Mouse (Mus musculus) neural tube, embryonic 11.5 days (tissue): ENCODE data around the gene Specc1l. TPM values are rescaled to one million over a fixed set of nuclear protein-coding genes. Genes with fewer than 3 reads are reported as not detected.
"Not testable (repeated sequence)": the region's sequence is repeated elsewhere in the genome, so short reads cannot be mapped to it uniquely, and the experiment has no call there.

Experiments used
- ATAC-seq: fragments of 200-750 bp; cut with Nextera tagmentation; 2 replicates; pipeline ENCODE4 v1.8.0; 2017; ENCODE audit warnings: moderate number of reproducible peaks, mild to moderate bottlenecking, moderate TSS enrichment, moderate library complexity; ENCODE audit not compliant: insufficient read depth, low FRiP score, low TSS enrichment
- DNase-seq: peaks from one replicate; pipeline ENCODE4 v3.0.0-alpha.2; 2015; ENCODE audit warnings: low spot score
- H3K27ac ChIP-seq: fragments of 300-500 bp; sonication (generic); 2 replicates; pipeline ENCODE4 v1.5.1; 2014; ENCODE audit warnings: low read depth, mild to moderate bottlenecking, low read length
- H3K27me3 ChIP-seq: fragments of 300-500 bp; sonication (generic); 2 replicates; pipeline ENCODE4 v1.6.1; 2014; ENCODE audit warnings: mild to moderate bottlenecking, low read length, mixed read lengths; ENCODE audit not compliant: control insufficient read depth, insufficient read depth
- H3K36me3 ChIP-seq: fragments of 300-500 bp; sonication (generic); 2 replicates; pipeline ENCODE4 v1.6.1; 2014; ENCODE audit warnings: mild to moderate bottlenecking, low read length, moderate library complexity, mixed read lengths; ENCODE audit not compliant: control insufficient read depth, insufficient read depth
- H3K4me1 ChIP-seq: fragments of 300-500 bp; sonication (generic); 2 replicates; pipeline ENCODE4 v1.6.1; 2014; ENCODE audit warnings: low read length, mixed read lengths; ENCODE audit not compliant: control insufficient read depth, insufficient read depth
- H3K4me2 ChIP-seq: fragments of 300-500 bp; sonication (generic); 2 replicates; pipeline ENCODE4 v1.6.1; 2014; ENCODE audit warnings: low read depth, mild to moderate bottlenecking, moderate library complexity
- H3K4me3 ChIP-seq: fragments of 300-500 bp; sonication (generic); 2 replicates; pipeline ENCODE4 v1.5.1; 2014; ENCODE audit warnings: low read depth, low read length
- H3K9ac ChIP-seq: fragments of 300-500 bp; sonication (generic); 2 replicates; pipeline ENCODE4 v1.6.1; 2014; ENCODE audit warnings: mild to moderate bottlenecking, low read length
- H3K9me3 ChIP-seq: fragments of 300-500 bp; sonication (generic); 2 replicates; pipeline ENCODE4 v1.6.1; 2016; ENCODE audit warnings: low read length; ENCODE audit not compliant: control insufficient read depth
- WGBS: fragments of 180-500 bp; shearing (Covaris S2); extraction: QIAGEN DNeasy Blood & Tissue Kit; methylation state at CpG from one replicate; pipeline ENCODE4 v1.1.7; 2014; 5-methylcytosine and 5-hydroxymethylcytosine counted together
- polyA plus RNA-seq: library from polyadenylated mRNA; unstranded; fragments of >200 nt; fragmentation: Nextera tagmentation; extraction: Ambion mirVana; gene quantifications from 2 replicates; pipeline ENCODE4 v1.2.1, GENCODE M21; 2014

The Specc1l gene
- polyA plus RNA-seq, 1 experiment from 2014 or later, result 23.0 TPM

DNA sequence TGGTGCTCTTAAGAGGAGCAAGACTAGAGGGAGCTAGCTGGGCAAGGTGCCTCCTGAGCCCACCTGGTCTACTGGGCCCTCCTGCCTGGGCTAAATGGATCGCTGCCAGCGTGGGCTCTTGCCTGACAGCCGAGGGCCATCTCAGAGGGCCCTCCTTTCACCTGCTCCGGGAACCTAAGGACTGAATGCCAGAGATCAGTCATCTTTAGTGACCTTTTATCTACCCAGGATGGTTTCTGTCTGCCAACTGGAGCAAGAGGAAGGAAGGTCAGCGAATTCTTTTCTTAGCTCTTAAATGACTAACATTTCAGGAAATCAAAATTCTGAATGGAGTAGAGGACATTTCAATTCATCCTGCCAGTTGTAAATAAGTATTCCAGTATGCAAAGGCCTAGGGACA lies 138.7 kb downstream of the Specc1l start:
- Histone ChIP-seq H3K27me3 (no peaks in the 10 kb centered on the region), H3K4me2 (no peak overlapping the region), H3K4me3 (no peak overlapping the region), H3K9me3 (no peaks in the 10 kb centered on the region), H3K9ac (no peak overlapping the region), H3K27ac (no peak overlapping the region), H3K36me3 (no peaks in the 10 kb centered on the region), H3K4me1 (no peaks in the 10 kb centered on the region)
- DNase-seq (no peak), ATAC-seq (no peak)
- WGBS, result 88% methylated on average over 5 of the region's 5 CpGs

DNA sequence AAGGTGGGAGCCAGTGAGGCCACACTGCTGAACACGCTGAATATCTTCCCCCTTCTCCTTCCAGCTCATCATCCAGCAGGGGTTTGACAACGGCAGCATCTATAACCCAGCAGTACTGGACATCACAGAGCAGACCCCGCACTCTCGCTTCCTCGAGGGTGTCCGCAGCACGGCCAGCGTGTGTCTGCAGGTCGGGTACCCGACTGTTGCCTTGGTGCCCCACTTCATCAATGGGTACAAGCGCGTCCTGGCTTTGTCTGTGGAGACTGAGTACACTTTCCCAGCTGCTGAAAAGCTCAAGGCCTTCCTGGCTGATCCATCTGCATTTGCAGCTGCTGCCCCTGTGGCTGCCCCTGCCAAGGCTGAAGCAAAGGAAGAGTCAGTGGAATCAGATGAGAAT lies 140.7 kb downstream of the Specc1l start:
- H3K27me3 ChIP-seq, result no peaks in the 10 kb centered on the region
- H3K27ac ChIP-seq, result no peak overlapping the region
- no peak overlapping the region for H3K4me3 ChIP-seq
- no peaks in the 10 kb centered on the region for H3K9me3 ChIP-seq
- H3K4me2 ChIP-seq, result no peak overlapping the region
- WGBS, result 95% methylated on average over 12 of the region's 12 CpGs
- ATAC-seq (no peak), DNase-seq (no peak)
- no peak overlapping the region for H3K9ac ChIP-seq
- no peaks in the 10 kb centered on the region for H3K36me3 ChIP-seq
- no peaks in the 10 kb centered on the region for H3K4me1 ChIP-seq

DNA sequence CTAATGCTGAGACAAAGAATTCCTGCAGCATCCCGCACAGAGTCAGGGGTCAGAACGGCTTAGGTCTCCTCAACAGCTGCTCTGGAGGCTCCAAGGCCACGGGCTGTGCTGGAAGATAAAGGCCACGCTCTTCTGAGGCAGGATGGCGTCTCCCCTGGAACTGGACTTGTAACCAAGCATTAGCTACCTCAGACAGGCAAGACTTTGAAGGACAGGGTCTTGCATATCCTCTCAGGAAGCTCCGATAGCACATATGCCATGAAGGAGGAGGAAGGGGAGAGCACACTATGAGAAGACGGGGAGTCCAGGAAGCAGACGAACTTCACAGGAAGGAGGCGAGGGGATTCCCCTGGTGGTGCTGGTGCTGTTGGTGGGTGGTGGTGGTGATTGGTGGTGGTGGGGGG lies 142.0 kb downstream of the Specc1l start:
- H3K4me2 ChIP-seq, H3K4me1 ChIP-seq, ATAC-seq, H3K9ac ChIP-seq, H3K4me3 ChIP-seq, H3K27ac ChIP-seq, H3K9me3 ChIP-seq, H3K27me3 ChIP-seq, H3K36me3 ChIP-seq, DNase-seq: not testable (repeated sequence)
- 72% methylated on average over 7 of the region's 9 CpGs for WGBS

DNA sequence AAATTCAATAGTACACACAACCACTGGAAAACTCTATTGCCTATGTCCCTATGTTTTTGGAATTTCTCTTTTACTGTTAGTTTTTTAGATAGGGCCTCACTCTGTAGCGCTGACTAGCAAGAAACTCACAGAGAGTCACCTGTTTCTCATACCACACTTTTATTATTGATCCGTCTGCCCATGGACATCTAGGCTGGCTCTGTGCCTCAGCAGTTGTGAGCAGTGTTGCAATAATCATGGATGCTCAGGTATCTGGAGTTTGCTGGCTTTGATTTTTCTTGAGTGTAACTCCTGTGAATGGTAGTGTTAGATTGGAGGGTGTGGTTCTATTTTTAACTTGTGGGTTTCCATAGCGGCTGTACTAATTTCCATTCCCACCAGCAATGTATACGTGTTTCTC lies 143.5 kb downstream of the Specc1l start:
- Histone ChIP-seq H3K4me3 (no peak overlapping the region), H3K4me1 (no peaks in the 10 kb centered on the region), H3K4me2 (no peak overlapping the region), H3K9me3 (no peaks in the 10 kb centered on the region), H3K27ac (no peak overlapping the region), H3K27me3 (no peaks in the 10 kb centered on the region), H3K9ac (no peak overlapping the region), H3K36me3 (no peaks in the 10 kb centered on the region)
- no peak for ATAC-seq
- no peak for DNase-seq
- 81% methylated on average over 4 of the region's 4 CpGs for WGBS

Other genes with a start within 250 kb of the Specc1l start
- 14.7 and 16.0 TPM in 2 replicates for gene Gnaz, start 244.9 kb upstream of the Specc1l start, polyA plus RNA-seq
- gene Rsph14, start 179.5 kb upstream of the Specc1l start, polyA plus RNA-seq, result not detected in 2 replicates
- gene Rab36, start 175.0 kb upstream of the Specc1l start, polyA plus RNA-seq, result 8.6 and 8.8 TPM in 2 replicates
- gene Bcr, start 151.5 kb upstream of the Specc1l start, polyA plus RNA-seq, result 9.7 and 11.1 TPM in 2 replicates
- 4.1 and 4.5 TPM in 2 replicates for gene Adora2a, start 104.8 kb downstream of the Specc1l start, polyA plus RNA-seq
- not detected in 2 replicates for gene Upb1, start 189.0 kb downstream of the Specc1l start, polyA plus RNA-seq